Mouse (Mus musculus): ENCODE measurements around the gene Wasf2.

The Wasf2 gene

GRCm38 (mm10) chr4:133242710-133243109, 112.4 kb downstream of the Wasf2 start:
- no peak for DNase-seq

- no peak for DNase-seq
Observed at GRCm38 (mm10) chr4:133243538-133243937, 113.2 kb downstream of the Wasf2 start.

- no peak for DNase-seq
Observed at GRCm38 (mm10) chr4:133244289-133244688, 114.0 kb downstream of the Wasf2 start.

- DNase-seq = no peak
Observed at GRCm38 (mm10) chr4:133247072-133247471, 116.8 kb downstream of the Wasf2 start.

- no peak for DNase-seq
Observed at GRCm38 (mm10) chr4:133247806-133248449, 117.6 kb downstream of the Wasf2 start.
